In genomic region chr17:28987713-28988112, GRCm38 (mm10) we compare ENCODE assay signal across 9 mouse cellular contexts. TPM values are rescaled to one million over a fixed set of nuclear protein-coding genes. Genes with fewer than 3 reads are reported as not detected.
DNase-seq lines count a peak whose midpoint lies in the region; ATAC-seq and TF ChIP-seq lines count a peak whose summit lies in the region.
"Had no signal": no experiment of that assay in that cellular context is flagged by ENCODE, and none has a peak within 500 bp of the region (broad histone marks: within the 10 kb centered on the region; RNA-seq: fewer than 3 reads in every experiment).

No protein-coding gene starts in this region.

- in situ Hi-C loops in CH12.LX (cut with MboI; ENCODE audit: low pct_ligation_motif_present, low pct_unique_long_range_greater_than_20kb, low sequenced_read_pairs): no loop called here

- H3K36me3 ChIP-seq in CH12.LX (replicated peaks in 1 of 2; ENCODE audit: control insufficient read depth in 1 of 2, insufficient read depth in 1 of 2, low read length in 1 of 2): peaks cover 60 to 87% of the 10 kb centered on the region in 2 experiments

- no peak for TF ChIP-seq EP300 in CH12.LX (IDR thresholded peaks at IDR 0.05; ENCODE audit: low read length)

- TF ChIP-seq RAD21 in CH12.LX (IDR thresholded peaks at IDR 0.05; ENCODE audit: low read depth, low read length): peak; percentile 53

- TF ChIP-seq POLR2A in CH12.LX (IDR thresholded peaks at IDR 0.05; ENCODE audit: low read depth, low read length): no peak

- H3K27ac ChIP-seq in CH12.LX (ENCODE audit: insufficient read depth, low read depth): no peak overlapping the region
- H3K27ac ChIP-seq: heart, embryonic 13.5 days had no signal

- no peaks in the 10 kb centered on the region for H3K27me3 ChIP-seq in CH12.LX (replicated peaks)
- H3K27me3 ChIP-seq: heart, embryonic 13.5 days had no signal

- H3K4me3 ChIP-seq in CH12.LX (replicated peaks in 1 of 3; ENCODE audit: low read depth in 2 of 3, low read length in 2 of 3, poor library complexity in 1 of 3): no peak overlapping the region
- H3K4me3 ChIP-seq: heart, embryonic 13.5 days; myocyte had no signal

- no peak overlapping the region for H3K9ac ChIP-seq in CH12.LX (ENCODE audit: insufficient read depth, low read depth)
- H3K9ac ChIP-seq: heart, embryonic 13.5 days had no signal

- no peak overlapping the region for H3K4me2 ChIP-seq in CH12.LX (ENCODE audit: insufficient read depth, low read depth, poor library complexity, severe bottlenecking)
- H3K4me2 ChIP-seq: heart, embryonic 13.5 days had no signal

- peaks cover 2 to 21% of the 10 kb centered on the region in 2 experiments; a peak in 2 of 4 replicates for H3K4me1 ChIP-seq in CH12.LX (ENCODE audit: control insufficient read depth in 1 of 2, insufficient read depth in 2 of 2)

- H3K79me2 ChIP-seq in CH12.LX (replicated peaks; ENCODE audit: control insufficient read depth, extremely low read depth, insufficient read depth, poor library complexity, severe bottlenecking): no peaks in the 10 kb centered on the region

- ATAC-seq in erythroblast, adult 5-6 weeks (replicated peaks; ENCODE audit: low FRiP score, poor library complexity, severe bottlenecking): peak; percentile 73
- peak; percentile 47; the same call in 1 of the 2 replicates for ATAC-seq in megakaryocyte, adult 5-6 weeks (ENCODE audit: poor library complexity, severe bottlenecking)

- no peaks in the 10 kb centered on the region for H3K9me3 ChIP-seq in CH12.LX (replicated peaks; ENCODE audit: low read length)
- H3K9me3 ChIP-seq: heart, embryonic 13.5 days had no signal

- peak; percentile 70 to 99 for TF ChIP-seq CTCF in CH12.LX (conservative IDR thresholded peaks at IDR 0.05 in 1 of 2, IDR thresholded peaks at IDR 0.05 in 1 of 2; ENCODE audit: low read depth in 2 of 2, low read length in 2 of 2)

- DNase-seq in layer of hippocampus, postnatal 10 days (ENCODE audit: low spot score in 2 of 2): peak; percentile 29 to 46
- DNase-seq in layer of hippocampus, adult 11-12 months (ENCODE audit: low spot score): no peak
- DNase-seq in CH12.LX (ENCODE audit: extremely low read depth): peak; percentile 68
- DNase-seq in R1 (ENCODE audit: low read depth, low spot score): peak; percentile 87
- no peak for DNase-seq in ovary, adult 18-20 months (ENCODE audit: low spot score)

- dilution Hi-C loops in CH12.LX (cut with MboI; ENCODE audit: extremely low pct_ligation_motif_present, extremely low pct_unique_long_range_greater_than_20kb, low sequenced_read_pairs): no loop called here

TF ChIP-seq in CH12.LX, 34 proteins besides CTCF, POLR2A, EP300 and RAD21:
- no peak for TF ChIP-seq ELF1 (IDR thresholded peaks at IDR 0.05; ENCODE audit: low read depth, low read length)
- TF ChIP-seq MYC (IDR thresholded peaks at IDR 0.05; ENCODE audit: low read depth, low read length): peak; percentile 79
- TF ChIP-seq CHD2 (IDR thresholded peaks at IDR 0.05; ENCODE audit: low read length): no peak
- TF ChIP-seq USF2 (conservative IDR thresholded peaks at IDR 0.05; ENCODE audit: low read depth, low read length): no peak
- peak; percentile 90 for TF ChIP-seq SMC3 (IDR thresholded peaks at IDR 0.05; ENCODE audit: low read depth, low read length)
- TF ChIP-seq NELFE (IDR thresholded peaks at IDR 0.05; ENCODE audit: low read depth, low read length): peak; percentile 71; the same call in 1 of the 2 replicates
- TF ChIP-seq UBTF (IDR thresholded peaks at IDR 0.05; ENCODE audit: low read depth, low read length): no peak
- TF ChIP-seq ZC3H11A (IDR thresholded peaks at IDR 0.05; ENCODE audit: low read depth, low read length): peak; percentile 10; the same call in 1 of the 2 replicates
- no peak for TF ChIP-seq GABPA (IDR thresholded peaks at IDR 0.05; ENCODE audit: insufficient replicate concordance, low read depth, low read length)
- 0 out of 2 replicates have a peak, but pooled peaks have one; percentile 45 for TF ChIP-seq SIN3A (IDR thresholded peaks at IDR 0.05; ENCODE audit: low read length)
- TF ChIP-seq NRF1 (IDR thresholded peaks at IDR 0.05; ENCODE audit: low read depth, low read length): no peak

RNA-seq across cellular contexts. Expression of gene Stk38, which starts 20.1 kb away (rescaled TPM):
- total RNA-seq in layer of hippocampus, postnatal 10 days (2021): 10 to 100 TPM; 55.9 to 63.8 TPM
- total RNA-seq in CH12.LX (2012; rRNA removed) (25.9 and 29.0 TPM in 2 replicates), CH12.LX (2014; rRNA removed) (56.0 and 56.4 TPM in 2 replicates)
- 50.9 and 56.0 TPM in 2 replicates for polyA plus RNA-seq in CH12.LX (2012; ENCODE audit: insufficient read length, low read depth)
- 34.9 and 93.6 TPM in 2 replicates for total RNA-seq in erythroblast, adult 5-6 weeks (2015; ENCODE audit: low replicate concordance)
- 47.2 and 57.4 TPM in 2 replicates for total RNA-seq in erythroblast, adult 5-6 weeks (2017; ENCODE audit: low replicate concordance)
- total RNA-seq in megakaryocyte, adult 5-6 weeks (2015): 312 and 327 TPM in 2 replicates
- 237 and 269 TPM in 2 replicates for total RNA-seq in megakaryocyte, adult 5-6 weeks (2017)

RNA-seq across cellular contexts. Expression of gene Kctd20, which starts 36.0 kb away (rescaled TPM):
- 10 to 100 TPM; 73.4 to 78.0 TPM for total RNA-seq in layer of hippocampus, postnatal 10 days (2021)
- total RNA-seq in CH12.LX (2012; rRNA removed) (40.1 and 41.3 TPM in 2 replicates), CH12.LX (2014; rRNA removed) (62.9 and 68.5 TPM in 2 replicates)
- 68.6 and 85.2 TPM in 2 replicates for polyA plus RNA-seq in CH12.LX (2012; ENCODE audit: insufficient read length, low read depth)
- total RNA-seq in erythroblast, adult 5-6 weeks (2015; ENCODE audit: low replicate concordance): 81.7 and 150 TPM in 2 replicates
- total RNA-seq in erythroblast, adult 5-6 weeks (2017; ENCODE audit: low replicate concordance): 178 and 221 TPM in 2 replicates
- 130 and 131 TPM in 2 replicates for total RNA-seq in megakaryocyte, adult 5-6 weeks (2015)
- total RNA-seq in megakaryocyte, adult 5-6 weeks (2017): 203 and 222 TPM in 2 replicates

RNA-seq across cellular contexts. Expression of gene Pxt1, which starts 44.1 kb away (rescaled TPM):
- not detected for total RNA-seq in layer of hippocampus, postnatal 10 days (2021)
- not detected in 2 replicates for total RNA-seq in CH12.LX (2012; rRNA removed)
- not detected in 2 replicates for total RNA-seq in CH12.LX (2014; rRNA removed)
- polyA plus RNA-seq in CH12.LX (2012; ENCODE audit: insufficient read length, low read depth): not detected in 2 replicates
- total RNA-seq in erythroblast, adult 5-6 weeks (2015; ENCODE audit: low replicate concordance): 9.8 TPM in 1 of 2 replicates, not detected in the other
- not detected in 2 replicates for total RNA-seq in erythroblast, adult 5-6 weeks (2017; ENCODE audit: low replicate concordance)
- total RNA-seq in megakaryocyte, adult 5-6 weeks (2015): 0.74 and 1.2 TPM in 2 replicates
- total RNA-seq in megakaryocyte, adult 5-6 weeks (2017): 0.44 and 0.49 TPM in 2 replicates
- polyA plus RNA-seq: myocyte had no signal

RNA-seq across cellular contexts. Expression of gene Srsf3, which starts 44.7 kb away (rescaled TPM):
- total RNA-seq in layer of hippocampus, postnatal 10 days (2021): 100 to 1,000 TPM; 179 to 207 TPM
- total RNA-seq in CH12.LX (2012; rRNA removed): 171 and 266 TPM in 2 replicates
- 380 and 479 TPM in 2 replicates for total RNA-seq in CH12.LX (2014; rRNA removed)
- polyA plus RNA-seq in CH12.LX (2012; ENCODE audit: insufficient read length, low read depth): 687 and 712 TPM in 2 replicates
- 154 and 174 TPM in 2 replicates for total RNA-seq in erythroblast, adult 5-6 weeks (2015; ENCODE audit: low replicate concordance)
- total RNA-seq in erythroblast, adult 5-6 weeks (2017; ENCODE audit: low replicate concordance): 208 and 211 TPM in 2 replicates
- total RNA-seq in megakaryocyte, adult 5-6 weeks (2015): 317 and 383 TPM in 2 replicates
- 479 and 534 TPM in 2 replicates for total RNA-seq in megakaryocyte, adult 5-6 weeks (2017)

Comparison
In these comparisons a context has a peak if more than half of its experiments do, and no peak if none do; other contexts are left out.
1. DNase-seq: peak in layer of hippocampus, postnatal 10 days (2 of 2), CH12.LX (single experiment) and R1 (single experiment); none in layer of hippocampus, adult 11-12 months (single experiment) and ovary, adult 18-20 months (single experiment).